In the genomic region with DNA sequence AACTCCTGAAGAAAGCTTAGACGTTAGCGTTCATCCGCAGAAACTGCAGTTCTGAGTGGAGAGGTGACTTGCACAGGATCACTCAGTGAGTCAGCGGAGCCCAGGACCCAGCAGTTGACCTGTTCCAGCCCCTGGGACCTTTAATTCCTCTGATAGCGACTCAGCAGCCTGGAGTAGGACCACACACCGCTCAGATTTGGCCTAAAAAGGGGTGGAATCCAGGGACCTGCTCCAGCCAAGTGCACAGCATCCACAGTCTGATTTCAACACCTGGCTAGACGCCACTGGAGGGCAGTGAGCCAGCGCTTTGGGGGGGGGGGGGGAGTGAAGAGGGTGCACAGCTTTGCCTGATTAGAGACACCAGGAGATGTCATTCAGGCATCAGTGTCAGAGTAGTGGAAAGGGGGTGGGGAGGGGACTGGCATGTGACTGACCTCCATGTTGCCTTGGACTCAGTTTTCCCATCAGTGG, we compare ENCODE assay signal across 10 mouse cellular contexts. TPM values are rescaled to one million over a fixed set of nuclear protein-coding genes. Genes with fewer than 3 reads are reported as not detected.
A peak's percentile ranks its signal among the peaks of the same experiment; 100 is the strongest.
DNase-seq lines count a peak whose midpoint lies in the region; ATAC-seq and TF ChIP-seq lines count a peak whose summit lies in the region.
"Had no signal": no experiment of that assay in that cellular context is flagged by ENCODE, and none has a peak within 500 bp of the region (broad histone marks: within the 10 kb centered on the region; RNA-seq: fewer than 3 reads in every experiment).

No protein-coding gene starts in this region.

- H3K36me3 ChIP-seq in lung, embryonic 15.5 days: no peaks in the 10 kb centered on the region
- no peaks in the 10 kb centered on the region for H3K36me3 ChIP-seq in thymus, adult 2 months (ENCODE audit: control insufficient read depth, insufficient read depth, low read length)

- WGBS in lung, embryonic 15.5 days: 33% methylated on average over 8 of the region's 8 CpGs
- 88% methylated on average over 8 of the region's 8 CpGs for WGBS in thymus, adult 2 months

- TF ChIP-seq CTCF in thymus, adult 2 months (IDR thresholded peaks at IDR 0.05; ENCODE audit: borderline replicate concordance, control insufficient read depth, extremely low read depth, insufficient read depth, low read length, poor library complexity): no peak

- peak overlapping the region; percentile 53 for H3K27ac ChIP-seq in lung, embryonic 15.5 days
- H3K27ac ChIP-seq in thymus, adult 2 months (ENCODE audit: control insufficient read depth, insufficient read depth, low read length): no peak overlapping the region

- DNase-seq in adrenal gland, postnatal 14 days: peak; percentile 62
- no peak for DNase-seq in adrenal gland, adult 8-10 months
- peak; percentile 49 for DNase-seq in urinary bladder, postnatal 25 days (ENCODE audit: low spot score)
- DNase-seq in urinary bladder, adult 2 months (ENCODE audit: low spot score): no peak
- DNase-seq in spleen, postnatal 10 days (ENCODE audit: low spot score in 2 of 2): no peak
- DNase-seq in thymus, adult 2 months: no peak
- no peak for DNase-seq in thymus, postnatal 36 days
- DNase-seq: cerebellum, adult 9-11 months had no signal

- peaks cover 30% of the 10 kb centered on the region for H3K4me1 ChIP-seq in lung, embryonic 15.5 days
- H3K4me1 ChIP-seq in thymus, adult 2 months (replicated peaks; ENCODE audit: control insufficient read depth, insufficient read depth, low read length): peaks cover 17% of the 10 kb centered on the region

- H3K4me2 ChIP-seq in lung, embryonic 15.5 days: no peak overlapping the region

- no peak overlapping the region for H3K4me3 ChIP-seq in lung, embryonic 15.5 days
- no peak overlapping the region for H3K4me3 ChIP-seq in thymus, adult 2 months (ENCODE audit: control insufficient read depth, insufficient read depth, low read length)

- TF ChIP-seq POLR2A in thymus, adult 2 months (IDR thresholded peaks at IDR 0.05; ENCODE audit: control insufficient read depth, extremely low read depth, insufficient read depth, low read length, poor library complexity): no peak

- no peaks in the 10 kb centered on the region for H3K27me3 ChIP-seq in lung, embryonic 15.5 days
- no peaks in the 10 kb centered on the region for H3K27me3 ChIP-seq in thymus, adult 2 months (ENCODE audit: control insufficient read depth, insufficient read depth, low read length)

- H3K9ac ChIP-seq in lung, embryonic 15.5 days: no peak overlapping the region

- peak; percentile 73 for ATAC-seq in lung, embryonic 15.5 days (ENCODE audit: borderline replicate concordance, extremely low read depth, low FRiP score, low TSS enrichment)
- ATAC-seq: forebrain, embryonic 16.5 days had no signal

- H3K9me3 ChIP-seq in lung, embryonic 15.5 days: no peaks in the 10 kb centered on the region

RNA-seq across cellular contexts. Expression of a gene that starts 22.5 kb away (rescaled TPM):
- 69.0 and 75.1 TPM in 2 replicates for total RNA-seq in adrenal gland, postnatal 14 days (2021)
- 10 to 100 TPM; 58.1 to 75.3 (median 62.3) TPM for total RNA-seq in adrenal gland, adult 8-10 months (2022)
- 218 and 272 TPM in 2 replicates for polyA plus RNA-seq in urinary bladder, adult 2 months (2012; rRNA removed)
- polyA plus RNA-seq in lung, embryonic 15.5 days (2015; fragmentation: Nextera tagmentation; extraction: Ambion mirVana): 66.0 and 70.0 TPM in 2 replicates
- polyA plus RNA-seq in thymus, adult 2 months (2012; rRNA removed): 32.8 and 37.6 TPM in 2 replicates

Comparison
In these comparisons a context has a peak if more than half of its experiments do, and no peak if none do; other contexts are left out.
1. DNase-seq: peak in adrenal gland, postnatal 14 days (single experiment) and urinary bladder, postnatal 25 days (single experiment); none in adrenal gland, adult 8-10 months (single experiment), urinary bladder, adult 2 months (single experiment), spleen, postnatal 10 days (0 of 2), thymus, adult 2 months (single experiment) and thymus, postnatal 36 days (0 of 2).